Mouse (Mus musculus) lung, postnatal 10 days (tissue): ENCODE measurements around the gene Psmb8.

Experiments used
- DNase-seq: peaks from one replicate; pipeline ENCODE4 v3.0.0; 2021

Gene Psmb8

DNA sequence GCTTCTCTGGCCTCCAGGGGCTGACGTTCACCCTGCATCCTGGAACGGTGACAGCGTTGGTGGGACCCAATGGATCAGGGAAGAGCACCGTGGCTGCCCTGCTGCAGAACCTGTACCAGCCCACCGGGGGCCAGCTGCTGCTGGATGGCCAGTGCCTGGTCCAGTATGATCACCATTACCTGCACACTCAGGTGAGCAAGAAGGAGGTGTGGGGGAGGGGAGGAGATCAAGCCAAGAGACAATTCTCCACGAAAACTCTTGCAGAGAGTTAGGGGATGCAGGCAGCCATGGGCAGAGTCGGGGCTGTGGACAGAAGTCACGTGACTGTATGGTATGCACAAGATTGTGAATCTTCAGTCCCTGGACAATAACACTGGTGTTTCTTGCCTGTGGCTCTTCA is 4.1 kb upstream of the Psmb8 start:
- DNase-seq = no peak

DNA sequence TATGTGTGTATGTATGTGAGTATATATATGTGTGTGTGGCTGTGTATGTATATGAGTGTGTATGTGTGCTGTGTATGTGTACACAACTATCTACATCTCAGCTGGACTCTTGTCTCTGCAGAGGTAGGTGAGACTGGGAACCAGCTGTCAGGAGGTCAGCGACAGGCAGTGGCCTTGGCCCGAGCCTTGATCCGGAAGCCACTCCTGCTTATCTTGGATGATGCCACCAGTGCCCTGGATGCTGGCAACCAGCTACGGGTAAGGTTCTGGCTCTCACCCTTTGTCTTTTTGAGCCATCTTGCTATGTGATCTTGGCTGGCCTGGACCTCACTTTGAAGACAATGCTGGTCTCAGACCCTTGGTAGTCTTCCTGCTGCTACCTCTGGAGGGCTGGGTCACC is 2.8 kb upstream of the Psmb8 start:
- DNase-seq = no peak

DNA sequence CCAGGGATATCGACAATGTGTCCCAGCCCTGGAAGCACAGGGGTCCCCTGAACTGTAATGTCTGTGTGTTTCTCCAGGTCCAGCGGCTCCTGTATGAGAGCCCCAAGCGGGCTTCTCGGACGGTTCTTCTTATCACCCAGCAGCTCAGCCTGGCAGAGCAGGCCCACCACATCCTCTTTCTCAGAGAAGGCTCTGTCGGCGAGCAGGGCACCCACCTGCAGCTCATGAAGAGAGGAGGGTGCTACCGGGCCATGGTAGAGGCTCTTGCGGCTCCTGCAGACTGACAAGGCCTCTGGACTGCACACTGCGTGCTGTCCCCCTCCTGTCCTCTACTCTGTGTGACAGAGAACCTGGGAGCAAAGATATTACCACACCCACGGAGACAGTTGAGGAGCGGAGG is 1.0 kb upstream of the Psmb8 start:
- DNase-seq = no peak

DNA sequence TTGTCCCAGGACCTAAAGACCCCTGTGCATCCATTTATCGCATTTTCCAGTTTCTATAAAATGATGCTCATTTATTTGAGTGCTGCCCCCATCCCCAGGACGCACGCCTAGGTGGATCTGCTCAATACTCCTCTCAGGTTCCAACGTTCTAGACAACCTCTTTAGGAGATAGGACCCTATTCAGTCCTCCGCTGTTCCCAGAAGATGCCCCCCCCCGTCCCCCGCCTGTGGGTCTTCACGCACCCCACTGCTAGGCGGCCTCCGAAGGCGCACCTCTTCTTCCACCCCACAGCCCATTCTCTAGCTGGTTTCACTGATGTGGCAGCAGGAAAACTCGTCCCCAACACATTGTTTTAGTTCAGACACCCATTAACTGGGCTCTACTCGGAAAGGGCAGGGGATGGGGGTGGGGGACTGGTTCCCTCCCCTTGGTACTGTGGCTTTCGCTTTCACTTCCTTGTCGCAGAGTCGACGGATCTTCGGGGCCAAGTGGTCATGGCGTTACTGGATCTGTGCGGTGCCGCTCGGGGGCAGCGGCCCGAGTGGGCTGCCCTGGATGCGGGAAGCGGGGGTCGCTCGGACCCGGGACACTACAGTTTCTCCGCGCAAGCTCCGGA is 491 bp downstream of the Psmb8 start:
- DNase-seq = peak; percentile 80

DNA sequence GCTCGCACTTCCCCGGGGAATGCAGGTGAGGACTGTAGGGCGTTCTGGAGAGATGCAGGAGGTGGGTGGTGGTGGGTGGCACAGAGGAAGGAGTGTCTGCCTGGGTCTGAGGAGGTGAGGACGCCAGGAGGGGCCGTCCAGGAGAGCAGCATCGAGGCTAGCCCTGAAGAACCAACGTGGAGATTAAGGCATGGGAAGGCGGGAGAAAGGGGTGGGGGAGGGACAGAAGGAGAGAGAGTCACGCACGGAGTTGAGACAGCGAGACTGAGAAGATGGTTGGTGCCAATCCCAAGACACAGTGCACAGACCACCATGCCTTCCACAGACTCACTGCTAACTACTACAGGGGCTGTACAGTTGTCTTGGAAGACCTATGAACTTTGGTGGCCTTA is 996 bp downstream of the Psmb8 start:
- DNase-seq = no peak

DNA sequence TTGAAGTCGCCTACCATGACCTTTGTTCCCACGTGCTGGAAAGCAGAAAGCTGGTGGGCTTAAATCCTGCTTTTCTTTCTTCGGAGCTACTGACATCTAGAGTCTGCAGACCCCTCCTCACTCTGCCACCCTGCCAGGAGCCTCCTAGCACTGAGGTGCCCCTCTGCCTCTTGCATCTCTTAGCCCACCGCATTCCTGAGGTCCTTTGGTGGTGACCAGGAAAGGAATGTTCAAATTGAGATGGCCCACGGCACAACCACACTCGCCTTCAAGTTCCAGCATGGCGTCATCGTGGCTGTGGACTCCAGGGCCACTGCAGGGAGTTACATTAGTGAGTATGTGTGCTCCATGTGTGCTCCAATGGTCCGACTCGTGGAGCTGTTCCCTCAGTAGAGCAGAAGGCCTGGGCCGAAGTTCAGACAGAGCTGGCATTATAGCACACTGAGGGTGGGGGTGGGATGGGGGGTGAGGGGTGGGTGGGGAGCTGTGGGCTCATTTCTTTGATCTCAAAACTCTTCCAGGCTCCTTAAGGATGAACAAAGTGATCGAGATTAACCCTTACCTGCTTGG is 1.6 kb downstream of the Psmb8 start:
- DNase-seq = no peak

DNA sequence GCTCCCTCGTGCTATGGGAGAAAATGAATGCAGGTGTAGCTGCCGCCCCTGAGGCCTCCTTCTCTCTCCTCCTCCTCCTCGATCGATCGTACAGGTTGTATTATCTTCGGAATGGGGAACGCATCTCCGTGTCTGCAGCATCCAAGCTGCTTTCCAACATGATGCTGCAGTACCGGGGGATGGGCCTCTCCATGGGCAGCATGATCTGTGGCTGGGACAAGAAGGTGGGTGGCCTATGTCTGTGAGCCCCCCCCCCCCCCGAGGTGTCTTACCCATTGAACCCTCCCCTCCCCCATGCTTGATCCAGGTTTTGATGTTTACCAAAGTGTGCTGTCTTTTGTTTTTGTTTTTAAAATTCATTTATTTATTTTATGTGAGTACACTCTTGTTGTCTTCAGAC is 2.5 kb downstream of the Psmb8 start:
- DNase-seq = no peak

DNA sequence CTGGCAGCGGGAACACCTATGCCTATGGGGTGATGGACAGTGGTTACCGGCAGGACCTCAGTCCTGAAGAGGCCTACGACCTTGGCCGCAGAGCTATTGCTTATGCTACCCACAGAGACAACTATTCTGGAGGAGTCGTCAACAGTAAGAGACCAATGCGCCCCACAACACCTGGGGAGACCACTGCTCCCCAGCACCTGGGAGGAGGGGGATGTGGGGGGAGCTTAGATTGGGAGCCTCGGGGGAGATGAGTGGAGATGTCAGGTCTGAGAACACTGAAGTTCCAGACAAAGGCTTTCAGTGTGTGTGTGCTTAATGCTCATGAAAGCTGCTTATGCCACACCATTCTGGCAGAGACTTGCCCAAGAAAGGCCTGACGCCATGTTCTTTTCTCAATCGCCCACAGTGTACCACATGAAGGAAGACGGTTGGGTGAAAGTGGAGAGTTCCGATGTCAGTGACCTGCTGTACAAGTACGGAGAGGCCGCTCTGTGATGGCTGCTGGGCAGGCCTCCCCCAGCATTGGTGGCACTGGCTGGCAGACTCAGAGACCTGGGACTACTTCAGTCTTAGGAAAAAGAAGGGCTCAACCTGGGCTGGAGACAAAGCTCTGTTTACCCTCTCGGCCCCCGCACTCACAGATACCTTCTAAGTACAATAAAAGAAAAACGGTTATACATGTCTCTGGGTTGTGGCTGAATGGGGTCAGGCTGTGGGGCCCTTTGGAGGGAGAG is 3.4 kb downstream of the Psmb8 start:
- DNase-seq = no peak

DNA sequence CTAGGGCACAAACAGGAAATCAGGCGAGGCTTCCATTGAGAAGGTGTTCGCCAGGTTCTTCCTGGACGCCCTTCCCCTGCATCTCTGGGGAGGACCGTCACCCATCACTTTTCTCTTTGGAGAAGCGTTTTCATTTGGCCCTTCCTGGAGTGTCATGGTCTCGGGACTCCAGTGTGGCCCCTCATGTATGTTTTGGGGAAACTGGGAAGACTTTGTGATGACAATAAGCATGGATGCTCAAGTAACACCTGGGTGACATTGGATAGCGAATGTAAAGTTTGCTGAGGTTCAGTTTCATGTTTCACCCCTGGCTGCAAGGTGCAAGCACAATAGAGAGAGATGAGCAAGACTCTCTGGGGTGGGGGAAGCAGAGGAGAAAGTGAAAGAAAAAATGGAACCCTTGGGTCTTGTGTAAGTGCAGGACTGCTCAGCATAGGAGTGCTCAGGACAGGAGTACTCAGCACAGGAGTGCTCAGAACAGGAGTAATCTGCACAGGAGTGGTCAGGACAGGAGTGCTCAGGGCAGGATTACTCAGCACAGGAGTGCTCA is 4.1 kb downstream of the Psmb8 start:
- no peak for DNase-seq

DNA sequence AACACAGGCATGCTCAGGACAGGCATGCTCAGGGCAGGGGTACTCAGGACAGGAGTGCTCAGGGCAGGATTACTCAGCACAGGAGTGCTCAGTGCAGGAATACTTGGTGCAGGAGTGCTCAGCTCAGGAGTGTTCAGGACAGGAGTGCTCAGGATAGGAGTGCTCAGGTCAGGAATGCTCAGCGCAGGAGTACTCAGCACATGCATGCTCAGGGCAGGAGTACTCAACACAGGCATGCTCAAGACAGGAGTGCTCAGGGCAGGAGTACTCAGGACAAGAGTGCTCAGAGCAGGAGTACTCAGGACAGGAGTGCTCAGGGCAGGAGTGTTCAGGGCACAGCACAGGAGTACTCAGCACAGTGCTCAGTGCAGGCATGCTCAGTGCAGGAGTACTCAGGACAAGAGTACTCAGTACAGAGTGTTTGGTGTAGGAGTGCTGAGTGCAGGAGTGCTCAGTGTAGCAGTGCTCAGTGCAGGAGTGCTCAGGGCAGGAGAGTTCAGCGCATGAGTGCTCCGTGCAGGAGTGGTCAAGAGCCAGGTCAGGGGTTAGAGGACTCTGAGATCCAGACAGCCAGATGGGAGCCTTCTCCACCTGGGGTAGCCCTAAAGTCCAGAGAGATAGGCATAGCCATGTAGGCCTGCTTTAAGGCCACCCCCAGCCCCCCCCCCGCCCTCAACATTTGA is 5.4 kb downstream of the Psmb8 start:
- no peak for DNase-seq

DNA sequence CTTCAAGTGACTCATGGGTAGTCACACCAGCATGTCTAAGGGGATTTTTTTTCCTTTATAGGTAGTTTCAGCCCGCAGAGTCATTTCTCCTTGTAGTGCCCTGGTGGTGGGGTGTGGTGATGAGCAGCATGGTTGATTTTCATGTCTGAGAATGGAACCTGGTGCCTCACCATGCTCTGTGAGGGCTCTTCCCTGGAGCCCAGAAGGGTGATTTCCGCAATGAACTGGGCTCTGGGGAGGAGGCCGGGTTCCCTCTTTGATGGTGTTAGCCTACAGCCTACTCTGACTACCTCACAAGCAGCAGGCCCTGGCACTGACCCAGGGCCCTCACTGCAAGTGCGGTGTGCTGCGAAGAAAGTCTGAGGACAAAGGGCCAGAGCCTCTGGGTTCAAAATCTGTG is 5.9 kb downstream of the Psmb8 start, which contains the start of gene Tap2:
Gene Tap2, plus strand, starts transcription at position 84 of the 400 bp plus-strand sequence.
- DNase-seq = no peak

DNA sequence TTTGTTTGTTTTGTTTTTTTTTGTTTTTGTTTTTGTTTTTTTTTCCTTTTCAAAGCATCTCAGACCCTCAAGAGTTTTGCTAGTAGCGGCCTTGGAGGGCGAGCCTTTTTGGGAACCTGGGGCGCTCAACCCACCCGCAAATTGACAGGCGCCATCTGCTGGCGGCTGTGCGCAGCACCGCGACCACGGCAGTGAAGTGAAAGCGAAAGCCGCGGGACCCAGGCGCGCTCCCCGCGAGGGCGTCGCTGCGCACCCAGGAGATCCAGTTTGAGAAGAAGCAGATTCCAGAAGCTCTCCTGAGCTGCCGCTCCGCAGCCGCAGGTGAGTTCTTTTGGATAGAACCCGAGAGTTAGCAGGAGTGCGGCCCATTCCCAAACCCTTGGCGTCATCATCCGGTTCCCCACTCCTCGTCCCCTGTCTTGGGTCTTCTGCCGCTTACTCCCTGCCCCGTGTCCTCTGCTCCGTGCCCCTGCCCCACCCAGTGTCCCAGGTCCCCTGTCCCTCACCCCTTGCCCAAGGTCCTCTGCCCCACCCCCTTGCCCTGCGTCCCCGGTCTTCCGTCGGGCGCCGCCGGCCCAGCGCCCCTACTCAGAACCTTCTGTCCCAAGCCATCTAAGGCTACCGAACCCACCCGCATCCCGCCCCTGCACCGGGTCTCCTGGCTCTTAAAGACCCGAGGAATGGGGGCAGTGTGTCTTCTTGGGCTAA is 6.9 kb downstream of the Psmb8 start:
- DNase-seq = peak; percentile 93

DNA sequence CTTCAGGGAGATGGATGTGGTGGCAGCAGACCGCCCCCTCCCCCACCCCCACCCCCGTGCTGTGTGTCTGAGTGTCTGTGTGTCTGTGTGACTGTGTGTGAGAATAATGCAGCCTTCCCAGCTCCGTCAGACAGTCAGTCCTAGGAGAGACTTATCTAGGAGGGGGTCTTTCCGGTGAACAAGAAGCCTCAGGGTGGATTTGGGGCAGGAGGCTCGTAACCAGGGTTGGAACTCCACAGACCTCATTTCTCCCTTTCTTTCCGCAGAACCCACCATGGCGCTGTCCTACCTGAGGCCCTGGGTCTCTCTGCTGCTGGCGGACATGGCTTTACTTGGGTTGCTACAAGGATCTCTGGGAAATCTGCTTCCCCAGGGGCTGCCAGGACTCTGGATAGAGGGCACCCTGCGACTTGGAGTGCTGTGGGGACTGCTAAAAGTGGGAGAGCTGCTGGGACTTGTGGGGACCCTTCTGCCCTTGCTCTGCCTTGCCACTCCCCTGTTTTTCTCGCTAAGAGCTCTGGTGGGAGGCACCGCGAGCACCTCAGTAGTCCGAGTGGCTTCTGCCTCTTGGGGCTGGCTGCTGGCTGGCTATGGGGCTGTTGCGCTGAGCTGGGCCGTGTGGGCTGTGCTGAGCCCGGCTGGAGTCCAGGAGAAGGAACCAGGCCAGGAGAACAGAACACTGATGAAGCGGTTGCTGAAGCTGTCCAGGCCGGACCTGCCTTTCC is 7.7 kb downstream of the Psmb8 start:
- peak; percentile 62 for DNase-seq

DNA sequence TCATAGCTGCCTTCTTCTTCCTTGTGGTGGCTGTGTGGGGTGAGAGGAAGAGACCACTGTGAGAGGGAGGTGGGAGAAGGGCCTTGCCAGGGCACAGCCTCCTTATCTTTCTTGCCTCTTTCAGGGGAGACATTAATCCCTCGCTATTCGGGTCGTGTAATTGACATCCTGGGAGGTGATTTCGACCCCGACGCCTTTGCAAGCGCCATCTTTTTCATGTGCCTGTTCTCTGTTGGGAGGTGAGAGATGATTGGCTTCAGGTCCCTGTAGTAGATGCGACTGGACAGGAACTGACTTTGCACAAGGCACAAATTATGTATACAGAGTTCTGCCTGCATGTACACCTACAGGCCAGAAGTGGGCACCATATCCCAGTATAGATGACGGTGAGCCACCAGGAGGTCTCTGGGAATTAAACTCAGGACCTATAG is 8.2 kb downstream of the Psmb8 start:
- DNase-seq = peak; percentile 55

DNA sequence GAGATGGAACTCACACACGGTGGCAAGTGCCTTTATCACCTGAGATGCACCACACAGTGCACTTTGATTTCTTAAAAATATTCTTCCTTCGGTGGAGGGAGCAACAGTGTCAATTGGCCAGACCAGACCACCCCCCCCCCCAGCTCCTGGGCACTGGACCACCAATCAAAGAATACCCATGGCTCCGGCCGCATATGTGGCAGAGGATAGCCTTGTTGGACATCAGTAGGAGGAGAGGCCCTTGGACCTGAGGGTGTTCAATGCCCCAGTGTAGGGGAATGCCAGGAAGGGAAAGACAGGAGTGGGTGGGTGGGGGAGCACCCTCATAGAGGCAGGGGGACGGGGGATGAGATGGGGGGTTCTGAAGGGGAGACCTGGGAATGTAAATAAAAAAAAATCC is 9.2 kb downstream of the Psmb8 start:
- no peak for DNase-seq

DNA sequence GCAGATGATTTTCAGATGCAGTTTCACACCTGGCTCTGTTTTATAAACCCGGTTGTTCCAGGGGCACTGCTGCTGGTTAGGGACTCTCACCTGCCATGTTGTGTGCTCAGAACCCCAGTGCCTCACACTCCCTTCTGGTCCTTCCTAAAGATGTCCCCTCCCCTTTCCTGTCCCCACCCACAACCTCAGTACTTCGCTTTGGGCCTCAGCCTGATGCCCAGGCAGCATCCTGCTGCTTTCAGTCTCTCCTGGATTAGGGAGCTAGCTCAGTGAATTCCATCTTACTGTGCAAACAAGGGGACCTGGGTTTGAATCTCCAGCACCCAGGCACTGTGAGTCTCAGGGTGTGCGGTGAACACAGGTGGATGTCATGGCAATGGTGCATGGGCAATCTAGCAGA is 9.9 kb downstream of the Psmb8 start:
- DNase-seq = no peak

DNA sequence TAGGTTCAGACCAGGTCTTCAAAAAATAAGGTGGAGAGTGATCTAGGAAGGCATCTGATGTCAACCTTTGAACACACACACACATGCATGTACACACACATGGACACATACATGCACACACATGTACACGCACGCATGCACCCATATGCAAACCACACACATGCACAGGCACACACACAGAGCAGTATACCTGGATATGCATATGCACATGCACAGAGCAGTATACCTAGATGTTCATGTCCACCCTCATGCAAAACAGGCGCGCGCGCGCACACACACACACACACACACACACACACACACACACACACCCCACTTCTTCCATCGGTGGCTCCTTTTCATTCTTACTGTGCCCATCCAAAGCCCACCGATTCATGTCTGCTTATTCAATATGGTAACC is 10.3 kb downstream of the Psmb8 start:
- DNase-seq = no peak

DNA sequence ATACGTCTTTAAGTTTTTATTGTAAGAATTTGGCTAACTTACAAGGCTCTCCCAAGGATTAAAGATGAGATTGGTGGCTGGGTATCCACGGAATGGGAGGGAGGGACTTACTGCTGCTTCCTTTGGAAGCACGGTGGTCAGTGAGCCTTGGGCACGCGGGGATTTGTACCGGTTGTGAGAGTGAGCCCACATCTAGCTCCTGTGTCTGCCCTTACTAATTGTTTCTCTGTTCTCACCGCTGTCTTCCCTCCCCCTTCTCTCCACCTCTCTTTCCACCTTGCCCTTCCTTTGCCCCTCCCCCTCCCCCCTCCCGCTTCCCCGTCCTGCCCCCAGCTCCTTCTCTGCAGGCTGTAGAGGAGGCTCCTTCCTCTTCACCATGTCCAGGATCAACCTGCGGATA is 10.9 kb downstream of the Psmb8 start:
- no peak for DNase-seq

DNA sequence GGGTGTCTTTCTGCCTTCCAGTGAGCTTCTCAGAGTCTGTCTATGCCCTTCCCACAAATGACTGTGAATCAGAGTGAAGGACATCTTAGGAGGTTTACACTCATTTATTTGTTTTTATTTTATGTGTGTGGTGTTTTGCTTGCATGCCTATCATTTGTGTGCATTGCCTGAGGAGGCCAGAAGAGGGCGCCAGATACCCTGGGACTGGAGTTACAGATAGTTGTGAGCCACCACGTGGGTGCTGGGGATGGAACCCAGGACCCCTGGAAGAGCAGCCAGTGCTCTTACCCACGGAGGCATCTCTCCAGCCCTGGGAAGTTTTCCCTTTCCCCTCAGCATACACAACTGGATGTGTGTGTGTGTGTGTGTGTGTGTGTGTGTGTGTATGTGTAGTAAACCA is 12.2 kb downstream of the Psmb8 start:
- DNase-seq = no peak

DNA sequence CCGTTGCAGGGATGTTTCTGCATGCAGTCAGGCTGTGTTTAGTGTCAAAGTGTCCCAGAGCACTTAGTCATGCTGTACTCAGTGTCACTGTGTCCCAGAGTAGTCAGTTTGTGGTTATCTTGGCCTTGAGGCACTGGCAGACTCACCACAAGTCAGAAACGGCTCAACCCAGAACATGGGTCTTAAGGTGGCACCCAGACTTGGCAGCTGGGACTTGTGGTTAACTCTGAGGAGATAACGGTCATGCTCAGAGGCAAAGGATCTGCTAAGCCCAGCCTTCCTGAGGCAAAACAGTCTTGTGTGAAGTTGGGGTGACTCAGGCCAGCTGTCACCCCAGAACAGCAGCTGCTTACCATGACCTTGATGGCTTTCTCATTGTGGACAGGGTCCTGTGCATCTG is 13.1 kb downstream of the Psmb8 start:
- DNase-seq = no peak

DNA sequence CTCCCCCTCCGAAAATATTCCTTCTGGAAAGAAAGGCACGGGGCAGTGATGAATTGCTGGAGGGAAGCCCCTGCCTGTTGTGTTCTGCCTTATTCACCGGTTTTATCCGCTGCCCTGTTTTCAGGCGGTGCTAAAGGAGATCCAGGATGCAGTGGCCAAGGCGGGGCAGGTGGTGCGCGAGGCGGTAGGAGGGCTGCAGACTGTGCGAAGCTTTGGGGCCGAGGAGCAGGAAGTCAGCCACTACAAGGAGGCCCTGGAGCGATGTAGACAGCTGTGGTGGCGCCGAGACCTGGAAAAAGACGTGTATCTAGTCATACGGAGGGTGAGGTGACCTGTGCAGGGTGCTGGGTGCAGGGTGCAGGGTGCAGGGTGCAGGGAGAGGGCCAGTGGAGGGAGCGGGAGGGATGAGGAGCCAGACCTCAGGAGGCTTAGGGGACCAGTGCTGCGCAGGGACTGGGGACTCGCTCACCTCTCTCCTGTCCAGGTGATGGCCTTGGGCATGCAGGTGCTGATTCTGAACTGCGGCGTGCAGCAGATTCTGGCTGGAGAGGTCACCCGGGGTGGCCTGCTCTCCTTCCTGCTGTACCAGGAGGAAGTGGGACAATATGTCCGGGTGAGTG is 14.3 kb downstream of the Psmb8 start:
- DNase-seq = no peak

DNA sequence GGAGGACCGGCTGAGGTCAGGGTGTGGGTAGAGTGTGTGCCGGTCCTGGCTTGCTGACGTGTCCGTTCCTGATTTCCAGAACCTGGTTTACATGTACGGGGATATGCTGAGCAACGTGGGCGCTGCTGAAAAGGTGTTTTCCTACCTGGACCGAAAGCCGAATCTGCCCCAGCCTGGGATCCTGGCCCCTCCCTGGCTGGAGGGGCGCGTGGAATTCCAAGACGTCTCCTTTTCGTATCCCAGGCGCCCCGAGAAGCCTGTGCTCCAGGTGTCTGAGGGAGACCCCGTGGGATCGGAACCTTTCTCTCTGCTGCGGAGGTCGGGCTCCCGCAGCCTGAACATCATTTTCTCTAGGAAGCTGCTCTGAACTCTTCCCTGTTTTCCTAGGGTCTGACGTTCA is 16.4 kb downstream of the Psmb8 start:
- no peak for DNase-seq
